Mouse (Mus musculus) right cerebral cortex, postnatal 10 days (tissue): ENCODE measurements around the gene Dpy19l3.

Source experiments
- DNase-seq, 2 experiments: peaks; one replicate each; pipeline ENCODE4 v3.0.0; 2021; ENCODE audit warnings: low spot score in 2 of 2

Gene Dpy19l3

GRCm38 (mm10) chr7:35754033-35754885, at the start of gene Dpy19l3:
Gene Dpy19l3, minus strand, starts transcription at chr7:35754454.
- DNase-seq: peak; percentile 93

GRCm38 (mm10) chr7:35802906-35803595, 48.8 kb upstream of the Dpy19l3 start, which contains the start of gene Zfp507:
Gene Zfp507, minus strand, starts transcription at chr7:35803003.
- DNase-seq: peak; percentile 94 to 95

- DNase-seq: peak in 1 of 2 experiments; percentile 47
Measured at GRCm38 (mm10) chr7:35802201-35802905, 48.1 kb upstream of the Dpy19l3 start.

GRCm38 (mm10) chr7:35796123-35796522, 41.9 kb upstream of the Dpy19l3 start:
- no peak for DNase-seq

- no peak for DNase-seq
Measured at GRCm38 (mm10) chr7:35794145-35794664, 40.0 kb upstream of the Dpy19l3 start.

- DNase-seq: no peak
Measured at GRCm38 (mm10) chr7:35792150-35792848, 38.0 kb upstream of the Dpy19l3 start.

GRCm38 (mm10) chr7:35790926-35791325, 36.7 kb upstream of the Dpy19l3 start:
- DNase-seq: no peak

GRCm38 (mm10) chr7:35790201-35790600, 35.9 kb upstream of the Dpy19l3 start:
- no peak for DNase-seq

GRCm38 (mm10) chr7:35785579-35785978, 31.3 kb upstream of the Dpy19l3 start:
- DNase-seq: no peak

- no peak for DNase-seq
Measured at GRCm38 (mm10) chr7:35782252-35782651, 28.0 kb upstream of the Dpy19l3 start.

GRCm38 (mm10) chr7:35774127-35774526, 19.9 kb upstream of the Dpy19l3 start:
- no peak for DNase-seq

- DNase-seq: no peak
Measured at GRCm38 (mm10) chr7:35772347-35772746, 18.1 kb upstream of the Dpy19l3 start.

- no peak for DNase-seq
Measured at GRCm38 (mm10) chr7:35771106-35771505, 16.9 kb upstream of the Dpy19l3 start.

- DNase-seq: no peak
Measured at GRCm38 (mm10) chr7:35770122-35770521, 15.9 kb upstream of the Dpy19l3 start.

- DNase-seq: no peak
Measured at GRCm38 (mm10) chr7:35764461-35764860, 10.2 kb upstream of the Dpy19l3 start.

- DNase-seq: no peak
Measured at GRCm38 (mm10) chr7:35761801-35762200, 7.5 kb upstream of the Dpy19l3 start.

- no peak for DNase-seq
Measured at GRCm38 (mm10) chr7:35759602-35760001, 5.3 kb upstream of the Dpy19l3 start.

GRCm38 (mm10) chr7:35756510-35757440, 2.5 kb upstream of the Dpy19l3 start:
- no peak for DNase-seq

- DNase-seq: no peak
Measured at GRCm38 (mm10) chr7:35754886-35755168, 573 bp upstream of the Dpy19l3 start.

- peak; percentile 48 to 52 for DNase-seq
Measured at GRCm38 (mm10) chr7:35753319-35754032, 778 bp downstream of the Dpy19l3 start.
